Mouse (Mus musculus) heart, postnatal 36 days (tissue): ENCODE data around the gene Ipmk. TPM values are rescaled to one million over a fixed set of nuclear protein-coding genes. Genes with fewer than 3 reads are reported as not detected.

Experiments
- DNase-seq, 2 experiments: peaks; one replicate each; pipeline ENCODE4 v3.0.0; 2021 to 2022
- intact Hi-C: fragments of 180-260 bp; cut with DNase I; formaldehyde crosslinking; loops from one replicate; pipeline ENCODE4 v1.15.1; 2025
- total RNA-seq, 2 experiments: library from RNA; stranded (reverse); gene quantifications; 2 replicates each; pipeline ENCODE4 v1.2.3; 2021

Gene Ipmk
- total RNA-seq = 10 to 100 TPM; 14.3 to 15.5 TPM

DNA sequence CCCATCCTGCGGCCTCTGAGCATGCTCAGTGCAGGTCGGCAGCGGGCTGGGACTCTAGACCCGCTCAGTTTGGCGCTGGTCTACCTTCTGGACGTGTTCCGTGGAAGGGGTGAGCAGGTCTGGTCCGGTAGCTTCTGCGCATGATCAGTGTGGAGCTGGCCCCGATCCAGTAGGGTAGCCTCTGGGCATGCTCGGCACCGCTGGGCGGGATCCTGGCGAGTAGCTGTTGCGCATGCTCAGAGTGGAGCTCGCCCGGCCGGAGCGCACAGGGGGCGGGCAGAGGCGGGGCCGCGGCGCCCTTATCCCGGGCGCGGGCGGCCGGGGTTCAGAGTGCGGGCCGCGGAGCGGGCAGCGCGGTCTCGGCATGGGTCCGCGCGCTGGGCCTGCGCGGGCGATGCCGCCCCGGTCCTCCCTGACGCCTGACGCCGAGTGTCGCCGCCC is at the start of gene Ipmk:
Gene Ipmk, plus strand, starts transcription at position 255 of the 441 bp plus-strand sequence.
- peak; percentile 100 for DNase-seq
- intact Hi-C loops = loop anchor here (5.0 kb wide), 1 partner anchor 110 kb away; the partner anchor contains the start of gene Tfam

DNA sequence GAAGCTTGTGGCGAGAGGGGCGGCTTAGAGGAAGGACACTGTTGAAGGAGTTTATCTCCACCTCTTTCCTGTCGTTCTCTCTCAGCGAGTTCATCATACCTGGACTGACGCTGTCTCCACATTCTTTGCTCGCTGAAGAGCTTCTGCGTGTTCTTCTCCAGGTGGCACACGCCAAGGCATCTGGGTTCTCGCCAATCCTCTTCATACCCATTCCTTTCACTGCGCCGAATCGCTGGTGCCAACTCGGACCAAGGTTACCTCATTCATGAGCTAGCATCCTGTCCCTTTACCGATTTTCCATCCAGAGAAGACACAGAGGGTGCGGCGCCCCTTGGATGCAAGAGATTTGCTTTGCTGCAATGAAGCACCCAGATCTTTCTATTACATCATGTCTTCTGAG is 47.4 kb upstream of the Ipmk start:
- DNase-seq = no peak
- intact Hi-C loops = no loop called here

DNA sequence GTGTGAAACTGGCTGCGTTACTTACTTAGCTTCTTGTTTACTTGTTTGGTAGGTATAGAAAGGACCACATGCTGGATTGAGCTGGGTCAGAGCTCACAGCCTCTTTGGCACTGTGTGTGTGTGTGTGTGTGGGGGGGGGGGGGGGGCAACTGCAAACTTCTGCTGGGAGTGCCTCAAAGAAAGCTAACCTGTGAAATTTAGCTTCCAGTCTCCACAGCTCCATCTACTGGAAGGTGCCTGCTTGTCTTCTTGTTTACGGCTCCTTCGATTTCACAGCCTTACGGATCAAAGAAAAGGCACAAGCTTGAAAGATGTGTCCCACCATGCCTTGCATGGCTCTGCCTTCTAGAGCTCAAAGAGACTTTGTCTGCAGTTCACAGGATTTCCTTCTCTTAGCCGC is 45.1 kb upstream of the Ipmk start:
- intact Hi-C loops = no loop called here
- DNase-seq = no peak

DNA sequence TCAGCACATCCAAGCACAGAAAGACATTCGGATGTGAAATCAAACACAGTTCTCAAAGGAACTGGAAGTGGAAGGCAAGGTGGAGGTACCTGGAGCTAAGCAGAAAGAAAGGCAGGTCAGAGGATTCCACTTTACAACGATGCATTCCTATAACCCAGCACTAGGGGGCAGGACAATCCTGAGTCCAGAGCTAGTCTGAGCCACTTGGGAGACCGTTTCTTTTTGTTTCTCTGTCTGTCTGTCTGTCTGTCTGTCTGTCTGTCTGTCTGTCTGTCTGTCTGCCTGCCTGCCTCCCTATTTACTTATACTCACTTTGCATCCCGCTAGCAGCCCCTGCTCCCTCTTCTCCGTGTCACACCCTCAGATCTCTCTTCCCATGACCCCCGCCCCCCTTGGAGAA is 41.4 kb upstream of the Ipmk start:
- peak in 1 of 2 experiments; percentile 26 for DNase-seq
- intact Hi-C loops = no loop called here

DNA sequence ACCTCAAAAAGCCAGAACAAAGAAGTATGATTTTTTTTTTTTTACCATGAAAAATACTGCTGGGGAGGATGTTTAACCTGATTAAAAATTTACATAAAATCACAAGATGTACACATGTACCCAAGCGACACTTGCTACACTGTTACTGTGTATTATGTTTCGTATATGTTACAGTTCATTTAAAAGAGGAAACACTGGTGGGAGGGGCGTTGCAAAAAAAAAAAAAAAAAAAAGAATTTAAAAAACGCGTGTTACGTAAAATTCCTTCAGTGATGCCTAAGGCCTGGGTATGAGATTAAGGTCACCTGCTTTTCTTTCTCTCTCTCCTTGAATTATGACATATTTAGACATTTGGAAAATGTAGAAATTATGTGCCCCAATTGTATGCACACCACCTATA is 40.8 kb upstream of the Ipmk start:
- intact Hi-C loops = no loop called here

DNA sequence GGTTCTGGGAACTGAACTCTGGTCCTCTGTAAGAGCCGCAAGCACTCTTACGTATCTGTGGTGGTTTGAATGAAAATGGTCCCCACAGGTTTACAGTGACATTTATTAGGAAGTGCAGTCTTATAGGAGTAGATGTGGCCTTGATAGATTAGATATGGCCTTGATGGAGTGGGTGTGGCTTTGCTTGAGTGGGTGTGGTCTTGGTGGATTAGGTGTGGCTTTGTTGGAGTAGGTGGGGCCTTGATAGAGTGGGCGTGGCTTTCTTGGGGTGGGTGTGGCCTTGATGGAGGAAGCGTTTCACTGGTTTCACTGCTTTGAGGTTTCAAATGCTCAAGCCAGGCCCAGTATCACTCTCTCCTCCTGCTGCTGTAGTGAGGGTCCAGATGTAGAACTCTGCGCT is 39.4 kb upstream of the Ipmk start:
- intact Hi-C loops = no loop called here
- no peak for DNase-seq

More for the DNA sequence above, 40.8 kb upstream of the Ipmk start:
- no peak for DNase-seq

DNA sequence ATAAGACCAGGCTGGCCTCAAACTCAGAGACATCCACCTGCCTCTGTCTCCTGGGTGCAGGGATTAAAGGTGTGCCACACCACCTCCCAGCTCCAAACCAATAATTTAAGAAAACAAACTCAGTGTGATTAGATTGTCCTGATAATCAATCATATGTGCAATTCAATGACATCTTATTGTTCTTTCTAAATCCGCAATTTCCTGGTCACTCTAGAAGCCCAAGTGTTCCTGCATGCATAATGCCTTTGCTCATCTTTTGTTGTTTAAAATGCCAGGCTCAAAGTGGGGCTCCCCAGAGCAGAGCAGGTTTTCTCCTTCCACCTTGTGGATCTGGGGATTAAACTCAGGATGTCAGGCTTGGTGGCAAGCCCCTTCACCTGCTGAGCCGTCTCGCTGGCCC is 37.3 kb upstream of the Ipmk start:
- DNase-seq = no peak
- intact Hi-C loops = no loop called here

DNA sequence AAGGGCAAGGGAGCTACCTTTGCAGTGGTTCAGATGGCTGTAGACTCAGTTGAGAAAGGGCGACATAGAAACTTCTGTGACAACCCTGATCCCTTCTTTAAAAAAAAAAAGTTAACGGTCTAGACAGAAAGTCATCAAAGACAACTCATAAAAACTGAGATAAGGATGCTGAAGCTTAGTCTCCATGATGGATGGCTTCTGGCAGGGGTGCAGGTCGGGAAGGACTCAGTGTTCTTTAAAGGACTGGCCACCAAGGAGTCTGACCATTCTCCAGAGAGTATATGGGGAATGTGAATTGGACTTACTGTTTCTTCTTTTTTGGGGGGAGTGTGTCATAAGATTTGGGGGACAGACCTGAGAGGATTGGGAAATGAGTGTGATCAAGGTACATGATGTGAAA is 33.0 kb upstream of the Ipmk start:
- intact Hi-C loops = no loop called here
- DNase-seq = no peak

DNA sequence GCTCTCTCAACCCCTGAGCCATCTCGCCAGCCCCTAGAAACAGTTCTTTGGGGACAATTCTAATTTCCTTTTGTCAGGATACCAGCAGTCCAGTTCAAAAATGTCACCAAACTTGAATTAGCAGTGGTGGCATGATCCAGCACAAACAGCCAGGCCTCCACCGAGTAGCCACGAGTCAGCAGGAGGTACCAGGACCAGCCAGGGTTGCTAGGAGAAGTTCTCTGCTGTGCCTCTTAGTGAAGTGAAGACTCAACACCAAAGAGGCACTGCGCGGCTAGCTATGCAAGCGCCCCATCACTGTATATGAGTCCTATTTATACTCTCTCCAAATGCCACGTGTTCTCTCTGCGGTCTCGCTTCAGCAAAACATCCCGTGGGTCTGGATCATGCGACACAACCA is 31.5 kb upstream of the Ipmk start:
- DNase-seq = no peak
- intact Hi-C loops = no loop called here

DNA sequence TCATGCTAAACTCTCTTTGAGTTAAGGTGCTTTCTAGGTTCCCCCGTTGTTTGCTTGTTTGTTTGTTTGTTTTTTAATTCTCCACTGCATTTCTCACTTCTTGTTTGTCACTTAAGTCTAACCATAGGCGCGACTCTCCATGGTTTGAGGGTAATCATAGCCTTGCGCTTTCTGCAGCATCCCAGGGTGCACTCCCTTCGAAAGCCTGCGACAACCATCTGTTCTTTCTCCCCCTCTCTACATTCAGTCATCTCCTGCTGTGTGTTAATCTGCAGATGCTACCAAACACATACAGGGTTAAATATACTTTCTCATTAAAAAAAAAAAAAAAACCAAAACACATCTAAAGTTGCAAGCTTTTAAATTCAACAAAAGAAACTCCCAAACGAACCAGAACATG is 31.1 kb upstream of the Ipmk start:
- DNase-seq = no peak
- intact Hi-C loops = no loop called here

DNA sequence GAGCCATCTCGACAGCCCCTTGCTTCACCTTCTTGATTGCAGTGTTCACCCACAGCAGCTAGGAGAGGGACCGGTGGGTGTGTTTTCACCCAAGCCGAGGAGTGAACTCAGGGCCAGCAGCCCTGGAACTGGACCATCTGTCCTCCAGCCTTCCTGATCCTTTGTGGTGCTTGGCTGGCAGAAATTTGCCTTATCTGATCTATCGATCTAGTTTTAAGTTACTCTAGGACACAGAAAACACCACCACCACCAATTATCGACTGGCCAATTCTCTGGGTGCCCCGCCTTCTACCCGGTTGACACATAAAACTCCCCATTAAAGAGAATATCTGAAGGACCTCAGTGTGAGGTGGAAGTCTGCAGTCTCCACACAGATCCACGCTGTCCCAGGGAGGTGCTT is 23.9 kb upstream of the Ipmk start:
- no peak for DNase-seq
- intact Hi-C loops = no loop called here

DNA sequence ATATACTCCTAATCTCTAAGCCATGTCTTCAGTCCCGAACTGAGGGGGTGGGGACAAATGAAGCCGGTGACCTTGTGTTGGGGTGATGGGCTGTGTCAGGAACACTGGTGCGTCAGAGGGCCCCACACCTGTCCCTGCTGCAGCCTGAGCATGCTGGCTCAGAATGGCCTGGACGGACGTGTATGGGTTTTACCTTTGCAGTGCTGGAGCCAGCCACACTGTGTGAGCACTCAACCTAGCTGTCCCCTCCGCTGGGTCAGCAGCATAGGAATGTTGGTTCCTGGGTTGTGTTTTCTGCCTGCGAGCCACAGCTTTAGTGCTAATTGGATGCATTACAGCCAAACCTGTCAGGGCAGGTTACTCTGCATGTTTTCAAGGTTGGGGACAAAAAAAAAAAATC is 21.4 kb upstream of the Ipmk start:
- intact Hi-C loops = no loop called here
- no peak for DNase-seq

DNA sequence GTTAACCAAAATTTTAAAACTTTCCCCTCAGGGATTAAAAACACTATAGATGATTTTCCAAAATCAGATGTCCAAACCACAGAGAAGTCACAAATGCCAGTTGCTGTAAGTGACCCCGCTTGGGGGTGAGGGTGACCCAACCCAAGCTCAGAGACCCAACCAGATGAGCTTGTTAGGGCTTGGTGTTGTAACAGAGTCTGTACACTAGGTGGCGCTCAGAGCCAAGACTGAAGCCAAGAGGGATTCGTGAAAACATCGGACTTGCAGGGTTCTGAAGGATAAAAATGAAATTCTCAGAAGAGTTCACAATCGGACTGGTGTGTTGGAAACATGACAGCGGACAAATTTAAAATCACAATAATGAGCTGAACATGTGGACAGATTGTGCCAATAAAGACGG is 20.8 kb upstream of the Ipmk start:
- intact Hi-C loops = loop anchor here (1.0 kb wide), 1 partner anchor 75 kb away; no protein-coding TSS in a partner anchor
- DNase-seq = peak; percentile 73 to 79

DNA sequence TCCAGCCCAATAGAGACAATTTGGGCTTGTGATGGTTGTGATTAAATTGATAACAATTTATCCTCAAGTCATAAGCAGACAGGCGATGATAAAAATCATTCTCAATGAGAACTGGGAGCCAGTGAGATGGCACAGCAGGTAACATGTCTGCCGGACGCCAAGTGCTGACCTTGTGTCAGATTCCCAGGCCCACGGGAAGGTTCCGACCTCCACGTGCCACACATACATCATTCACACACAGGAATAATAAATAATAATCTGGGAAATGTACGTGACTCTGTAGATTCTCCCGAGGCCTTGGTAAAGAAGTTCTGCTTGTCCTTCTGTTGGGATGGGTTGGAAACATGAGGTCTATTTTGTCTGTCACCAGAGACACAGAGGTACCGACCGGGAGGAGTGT is 20.2 kb upstream of the Ipmk start:
- DNase-seq = no peak
- intact Hi-C loops = loop anchor here (1.0 kb wide), 1 partner anchor 74 kb away; no protein-coding TSS in a partner anchor

DNA sequence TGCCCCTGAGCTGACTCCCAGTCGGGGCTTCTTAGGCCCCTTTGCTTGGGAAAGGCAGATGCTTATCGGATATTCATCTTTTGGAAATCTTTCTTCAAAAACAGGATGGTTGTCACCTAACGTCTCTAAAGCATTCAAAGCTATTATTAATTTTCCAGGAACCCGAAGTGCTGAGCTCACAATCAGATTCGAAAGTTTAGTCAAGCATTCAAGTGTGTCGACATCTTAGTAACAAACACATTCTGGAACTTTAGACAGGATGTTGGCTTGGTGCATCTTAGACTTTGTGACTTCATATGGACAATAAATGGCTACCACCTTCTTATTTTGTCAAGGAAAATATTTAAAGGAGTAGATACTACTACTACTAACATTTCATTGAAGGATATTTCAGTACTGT is 19.2 kb upstream of the Ipmk start:
- DNase-seq = no peak
- intact Hi-C loops = no loop called here

DNA sequence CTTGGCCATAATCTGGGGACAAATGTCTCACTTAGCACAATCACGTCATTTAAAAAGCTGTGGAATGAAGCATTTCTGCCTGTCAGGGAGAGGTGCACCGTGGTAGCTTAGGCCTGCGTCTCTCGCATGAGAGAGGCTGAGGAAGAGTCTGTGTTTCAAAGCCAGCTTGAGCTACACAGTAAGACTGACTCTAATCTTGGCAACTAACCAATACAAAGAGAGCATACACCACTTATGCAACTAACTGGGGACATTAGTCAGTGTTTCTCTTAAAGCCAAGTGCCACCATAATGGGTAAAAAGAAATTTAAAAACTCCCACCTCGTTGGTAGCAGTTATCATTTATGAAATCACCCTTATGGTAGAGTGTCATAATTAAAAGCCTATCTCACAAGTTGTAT is 18.7 kb upstream of the Ipmk start:
- DNase-seq = no peak
- intact Hi-C loops = no loop called here

DNA sequence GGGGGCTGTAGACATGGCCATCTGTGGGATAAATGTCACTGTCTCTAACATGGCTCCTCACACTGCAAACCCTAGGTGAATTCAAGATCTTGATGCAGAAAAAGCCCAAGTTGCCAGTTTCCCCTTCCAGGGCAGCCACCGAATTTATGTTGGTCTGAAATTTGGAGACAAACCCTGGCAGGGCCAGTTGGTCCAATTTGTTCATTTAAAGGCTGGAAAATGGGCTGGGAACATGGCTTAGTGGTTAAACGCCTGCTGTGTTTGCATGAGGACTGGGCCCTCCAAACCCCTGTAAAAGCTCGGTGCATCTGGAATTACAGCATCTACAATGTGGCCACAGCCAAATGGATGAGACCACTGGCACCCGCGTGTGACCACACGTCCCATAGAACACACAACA is 18.3 kb upstream of the Ipmk start:
- intact Hi-C loops = no loop called here
- DNase-seq = no peak

DNA sequence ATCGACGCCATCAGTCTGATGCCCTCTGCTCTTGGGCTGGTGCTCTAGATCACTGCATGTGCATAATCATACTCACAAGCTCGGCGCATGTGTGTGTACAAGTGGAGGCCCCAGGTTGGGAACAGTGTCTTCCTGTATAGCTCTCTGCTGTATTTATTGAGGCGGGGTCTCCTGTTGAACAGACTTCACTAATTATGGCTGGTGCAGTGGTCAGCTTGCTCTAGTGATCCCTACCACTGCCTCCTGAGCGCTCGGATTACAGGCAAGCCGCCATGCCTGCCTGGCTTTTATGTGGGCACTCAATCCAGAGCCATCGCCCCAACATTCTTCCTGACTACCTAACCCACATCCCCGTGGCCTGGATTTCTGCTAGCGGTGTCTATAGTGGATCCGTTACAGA is 17.5 kb upstream of the Ipmk start:
- intact Hi-C loops = no loop called here
- DNase-seq = no peak

DNA sequence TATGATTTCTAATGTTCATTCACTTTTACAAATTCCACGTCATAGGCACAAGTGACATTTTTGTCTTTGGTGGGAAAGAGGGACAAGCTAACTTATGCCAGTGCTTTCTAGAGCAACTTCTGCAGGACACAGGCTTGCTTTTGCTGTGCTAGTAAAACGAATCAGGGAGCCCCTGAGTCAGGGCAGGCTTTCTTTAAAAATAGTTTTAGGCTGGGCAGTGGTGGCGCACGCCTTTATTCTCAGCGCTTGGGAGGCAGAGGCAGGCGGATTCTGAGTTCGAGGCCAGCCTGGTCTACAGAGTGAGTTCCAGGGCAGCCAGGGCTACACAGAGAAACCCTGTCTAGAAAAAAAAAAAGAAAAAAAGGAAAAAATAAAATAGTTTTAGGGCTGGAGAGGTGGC is 15.7 kb upstream of the Ipmk start:
- DNase-seq = no peak
- intact Hi-C loops = no loop called here

DNA sequence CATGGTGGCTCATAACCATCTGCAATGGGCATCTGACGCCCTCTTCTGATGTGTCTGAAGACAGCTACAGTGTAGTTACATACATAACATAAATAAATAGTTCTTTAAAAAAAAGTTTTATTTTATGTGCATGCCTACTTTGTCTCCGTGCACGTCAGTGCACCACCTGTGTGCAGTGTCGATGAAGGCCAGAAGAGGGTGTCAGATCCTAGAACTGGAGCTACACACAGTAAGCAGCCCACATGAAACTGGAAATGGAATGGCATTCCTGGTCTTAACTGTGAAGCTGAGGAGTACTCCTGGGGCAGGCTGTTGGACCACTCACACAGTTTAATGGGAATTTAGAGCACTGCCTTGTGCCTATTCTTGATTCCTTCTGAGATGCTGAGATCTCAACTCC is 15.2 kb upstream of the Ipmk start:
- intact Hi-C loops = no loop called here
- DNase-seq = no peak

DNA sequence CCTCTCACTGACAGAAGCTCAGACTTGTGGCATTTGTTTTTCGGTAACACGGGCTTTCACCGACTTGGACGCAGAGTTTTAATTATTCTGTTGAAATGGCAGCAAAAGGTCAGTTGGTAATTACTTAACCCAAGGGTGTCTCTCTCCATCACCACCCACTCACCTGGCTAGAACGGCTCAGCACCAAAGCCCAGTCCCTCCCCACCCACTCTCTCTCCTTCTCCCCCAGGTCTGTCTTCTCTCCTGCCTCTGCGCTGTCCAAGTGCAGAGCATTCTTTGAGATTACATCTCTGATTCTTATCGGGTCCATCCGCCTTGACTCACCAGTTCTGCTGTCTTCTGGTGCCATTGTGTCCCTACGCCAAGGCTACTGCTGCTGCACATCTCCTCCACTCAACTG is 14.7 kb upstream of the Ipmk start:
- no peak for DNase-seq
- intact Hi-C loops = no loop called here

DNA sequence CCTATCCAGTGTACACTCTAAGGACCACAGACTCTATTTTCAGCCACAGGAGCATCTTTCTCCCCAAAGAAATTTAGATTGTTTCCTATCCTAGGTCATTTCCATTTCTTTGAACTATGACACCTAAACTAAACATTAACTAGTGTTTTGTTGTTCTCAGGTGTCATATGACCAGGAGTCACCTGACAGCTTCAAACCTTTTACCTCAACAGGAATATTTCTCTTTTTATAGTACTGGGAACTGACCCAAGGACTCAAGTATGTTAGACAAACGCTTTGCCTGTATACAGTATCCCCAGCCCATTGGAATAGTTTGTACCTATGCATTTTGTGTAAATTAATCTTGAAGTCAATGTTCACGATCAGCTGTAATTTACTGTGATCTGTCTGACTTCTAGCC is 9.8 kb upstream of the Ipmk start:
- DNase-seq = no peak
- intact Hi-C loops = no loop called here

DNA sequence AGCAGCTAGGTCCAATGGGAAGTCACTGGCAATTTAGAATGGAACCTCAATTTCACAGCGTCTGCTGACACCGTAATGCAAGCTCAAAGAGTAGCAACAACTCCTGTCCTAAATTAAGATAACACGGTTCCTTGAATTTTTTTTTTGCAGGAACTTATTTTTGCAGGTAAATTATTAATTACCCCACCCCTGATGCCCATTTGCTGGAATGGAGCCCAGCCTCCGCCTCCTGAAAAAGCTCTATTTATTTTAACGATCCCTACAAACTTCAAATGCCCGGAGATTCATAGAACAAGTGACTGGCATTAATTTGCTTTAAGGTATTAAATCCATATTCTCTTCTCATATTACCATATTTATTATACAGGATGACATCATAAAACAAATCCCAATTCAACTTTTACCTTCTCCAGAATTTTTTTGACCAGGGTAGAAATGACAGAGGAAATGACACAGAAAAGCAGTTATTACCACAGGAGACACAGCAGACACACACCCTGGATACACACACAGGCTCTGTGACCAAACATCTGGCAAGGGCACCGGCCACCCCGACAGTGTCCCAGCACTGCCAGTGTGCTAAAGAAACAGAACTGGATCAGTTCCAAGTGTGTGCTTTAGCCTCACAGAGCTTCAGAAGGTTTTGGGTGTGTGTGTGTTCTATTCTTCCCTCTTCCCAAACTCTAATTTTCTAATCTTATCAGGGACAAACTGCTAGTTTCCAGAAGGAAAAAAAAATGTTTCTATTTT is 9.2 kb upstream of the Ipmk start:
- intact Hi-C loops = no loop called here
- no peak for DNase-seq
